Mouse (Mus musculus) neural tube, embryonic 13.5 days (tissue): Measurements from ENCODE around the gene Fpgs. TPM values are rescaled to one million over a fixed set of nuclear protein-coding genes. Genes with fewer than 3 reads are reported as not detected.

ENCODE experiments used
- ATAC-seq: fragments of 200-750 bp; cut with Nextera tagmentation; 2 replicates; pipeline ENCODE4 v1.8.0; 2017; ENCODE audit warnings: low read depth, mild to moderate bottlenecking, moderate TSS enrichment, moderate library complexity
- H3K27ac ChIP-seq: fragments of 300-500 bp; sonication (generic); replicated peaks from 2 replicates; pipeline ENCODE4 v1.5.1; 2015; ENCODE audit warnings: moderate library complexity, mild to moderate bottlenecking, inconsistent platforms
- H3K27me3 ChIP-seq: fragments of 300-500 bp; sonication (generic); 2 replicates; pipeline ENCODE4 v1.6.1; 2015; ENCODE audit warnings: mild to moderate bottlenecking, inconsistent platforms
- H3K36me3 ChIP-seq: fragments of 300-500 bp; sonication (generic); 2 replicates; pipeline ENCODE4 v1.6.1; 2015; ENCODE audit warnings: mild to moderate bottlenecking, inconsistent platforms
- H3K4me1 ChIP-seq: fragments of 300-500 bp; sonication (generic); replicated peaks from 2 replicates; pipeline ENCODE4 v1.6.1; 2015; ENCODE audit warnings: inconsistent platforms
- H3K4me2 ChIP-seq: fragments of 300-500 bp; sonication (generic); 2 replicates; pipeline ENCODE4 v1.6.1; 2015; ENCODE audit warnings: inconsistent platforms, mild to moderate bottlenecking, moderate library complexity
- H3K4me3 ChIP-seq: fragments of 300-500 bp; sonication (generic); 2 replicates; pipeline ENCODE4 v1.5.1; 2015; ENCODE audit warnings: mild to moderate bottlenecking, inconsistent platforms
- H3K9ac ChIP-seq: fragments of 300-500 bp; sonication (generic); 2 replicates; pipeline ENCODE4 v1.6.1; 2015; ENCODE audit warnings: moderate library complexity, mild to moderate bottlenecking, inconsistent platforms
- H3K9me3 ChIP-seq: fragments of 300-500 bp; sonication (generic); 2 replicates; pipeline ENCODE4 v1.6.1; 2016; ENCODE audit warnings: inconsistent platforms
- WGBS: fragments of 180-500 bp; shearing (Covaris S2); methylation state at CpG from one replicate; pipeline ENCODE4 v1.1.7; 2015; 5-methylcytosine and 5-hydroxymethylcytosine counted together
- polyA plus RNA-seq: library from polyadenylated mRNA; unstranded; fragments of >200 nt; fragmentation: Nextera tagmentation; extraction: Ambion mirVana; gene quantifications from 2 replicates; pipeline ENCODE4 v1.2.1, GENCODE M21; 2015

Fpgs gene
- polyA plus RNA-seq, 1 experiment from 2014 or later = 14.7 TPM

- Histone ChIP-seq H3K36me3 (peaks cover 15% of the 10 kb centered on the region), H3K9ac (peak overlapping the region; percentile 38; the same call in 1 of the 2 replicates), H3K9me3 (no peaks in the 10 kb centered on the region), H3K4me3 (no peak overlapping the region), H3K27me3 (no peaks in the 10 kb centered on the region), H3K4me2 (no peak overlapping the region), H3K27ac (no peak overlapping the region), H3K4me1 (peaks cover 18% of the 10 kb centered on the region)
- no peak for ATAC-seq
- 90% methylated on average over 11 of the region's 11 CpGs for WGBS
Observed at GRCm38 (mm10) chr2:32691041-32691440, 12.9 kb downstream of the Fpgs start.

DNA sequence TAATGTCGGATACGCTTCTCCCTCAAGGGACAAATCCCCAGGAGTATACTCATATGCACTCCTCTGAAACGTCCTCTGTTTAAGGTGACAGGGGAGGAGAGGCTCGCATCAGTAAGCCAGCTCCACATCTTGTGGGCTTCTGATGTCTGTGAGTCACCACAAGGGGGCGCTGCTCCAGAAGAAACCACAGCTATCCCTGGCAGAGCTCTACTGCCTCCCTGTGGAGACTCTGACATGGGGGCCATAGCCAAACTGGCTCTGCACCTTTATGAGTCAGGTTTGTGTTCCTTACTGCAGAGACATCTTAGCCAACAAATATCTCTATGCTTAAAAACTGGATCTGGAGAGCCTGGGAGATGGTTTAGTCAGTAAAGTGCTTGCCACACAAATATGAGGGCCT is 14.5 kb downstream of the Fpgs start:
- Histone ChIP-seq H3K9me3 (no peaks in the 10 kb centered on the region), H3K4me3 (no peak overlapping the region), H3K4me2 (no peak overlapping the region), H3K4me1 (peaks cover 15% of the 10 kb centered on the region), H3K27ac (0 out of 2 replicates have a peak overlapping the region, but pooled peaks have one; percentile 40), H3K9ac (no peak overlapping the region), H3K27me3 (no peaks in the 10 kb centered on the region), H3K36me3 (peaks cover 31% of the 10 kb centered on the region)
- 25% methylated on average over 5 of the region's 5 CpGs for WGBS
- no peak for ATAC-seq

DNA sequence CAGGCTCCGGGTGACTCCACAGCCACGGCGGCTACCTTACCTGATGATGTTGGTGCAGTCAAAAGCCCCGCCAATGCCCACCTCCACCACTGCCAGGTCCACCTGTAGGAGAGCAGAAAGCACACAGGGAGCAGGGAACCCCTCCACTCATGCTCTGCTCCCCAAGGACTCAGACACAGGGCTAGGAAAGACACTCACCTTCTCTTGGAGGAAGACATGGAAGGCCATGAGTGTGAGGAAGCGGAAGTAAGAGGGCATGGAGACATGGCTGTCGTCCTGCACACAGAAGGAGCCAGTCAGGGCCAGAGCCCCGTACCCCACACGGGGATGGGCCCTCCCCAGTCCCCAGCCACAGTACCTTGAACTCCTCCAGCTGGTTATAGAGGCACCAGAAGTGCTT is 16.4 kb downstream of the Fpgs start:
- Histone ChIP-seq H3K4me2 (no peak overlapping the region), H3K27me3 (no peaks in the 10 kb centered on the region), H3K4me1 (peaks cover 2% of the 10 kb centered on the region), H3K4me3 (no peak overlapping the region), H3K27ac (no peak overlapping the region), H3K36me3 (peaks cover 50% of the 10 kb centered on the region), H3K9me3 (no peaks in the 10 kb centered on the region), H3K9ac (no peak overlapping the region)
- ATAC-seq = no peak
- 93% methylated on average over 8 of the region's 8 CpGs for WGBS

DNA sequence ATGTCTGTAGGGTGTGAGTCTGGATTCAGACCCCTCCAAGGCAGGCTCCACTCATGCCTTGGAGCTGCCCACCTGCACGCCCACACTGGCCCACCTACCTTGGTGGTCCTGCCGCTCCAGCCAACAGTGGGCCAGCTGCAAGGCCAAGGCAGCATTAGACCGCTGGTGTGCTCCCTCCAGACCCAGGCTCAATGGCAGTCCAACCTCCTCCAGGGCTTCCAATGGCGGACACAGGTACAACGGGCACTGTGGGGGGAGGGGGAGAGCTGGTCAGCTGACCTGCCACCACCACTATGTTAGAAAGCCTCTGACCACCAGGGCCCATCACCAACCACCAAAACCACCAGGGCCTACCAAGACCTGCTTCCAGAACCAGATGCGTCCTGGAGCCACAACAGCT is 17.3 kb downstream of the Fpgs start:
- ATAC-seq = no peak
- Histone ChIP-seq H3K4me1 (peaks cover 5% of the 10 kb centered on the region), H3K9ac (no peak overlapping the region), H3K27ac (no peak overlapping the region), H3K27me3 (no peaks in the 10 kb centered on the region), H3K36me3 (peaks cover 57% of the 10 kb centered on the region), H3K4me3 (no peak overlapping the region), H3K4me2 (no peak overlapping the region), H3K9me3 (no peaks in the 10 kb centered on the region)
- 92% methylated on average over 6 of the region's 6 CpGs for WGBS

DNA sequence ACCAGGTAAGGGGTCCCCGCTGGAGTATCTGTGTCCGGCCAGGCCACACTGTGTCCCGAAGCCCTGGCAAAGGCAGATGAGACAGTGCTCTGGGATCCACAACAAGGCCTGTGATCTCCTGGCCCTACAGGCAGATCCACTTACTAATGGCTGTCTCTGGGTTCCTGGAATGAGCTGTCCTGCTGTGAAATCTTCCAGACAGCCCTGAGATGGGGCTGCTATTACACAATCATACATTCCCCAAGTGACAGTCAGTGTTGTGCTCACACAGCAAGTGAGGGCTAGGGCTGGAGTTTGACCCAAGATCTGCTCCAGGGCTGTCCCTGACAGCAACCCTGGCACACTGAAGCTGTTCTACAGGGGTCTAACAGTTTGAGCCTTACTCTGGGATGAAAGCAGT is 18.1 kb downstream of the Fpgs start:
- H3K4me1 ChIP-seq = peaks cover 6% of the 10 kb centered on the region
- H3K27ac ChIP-seq = no peak overlapping the region
- H3K4me2 ChIP-seq = no peak overlapping the region
- H3K36me3 ChIP-seq = peaks cover 57% of the 10 kb centered on the region
- H3K9ac ChIP-seq = no peak overlapping the region
- no peak overlapping the region for H3K4me3 ChIP-seq
- 93% methylated on average over 3 of the region's 3 CpGs for WGBS
- no peaks in the 10 kb centered on the region for H3K9me3 ChIP-seq
- H3K27me3 ChIP-seq = no peaks in the 10 kb centered on the region
- no peak for ATAC-seq

DNA sequence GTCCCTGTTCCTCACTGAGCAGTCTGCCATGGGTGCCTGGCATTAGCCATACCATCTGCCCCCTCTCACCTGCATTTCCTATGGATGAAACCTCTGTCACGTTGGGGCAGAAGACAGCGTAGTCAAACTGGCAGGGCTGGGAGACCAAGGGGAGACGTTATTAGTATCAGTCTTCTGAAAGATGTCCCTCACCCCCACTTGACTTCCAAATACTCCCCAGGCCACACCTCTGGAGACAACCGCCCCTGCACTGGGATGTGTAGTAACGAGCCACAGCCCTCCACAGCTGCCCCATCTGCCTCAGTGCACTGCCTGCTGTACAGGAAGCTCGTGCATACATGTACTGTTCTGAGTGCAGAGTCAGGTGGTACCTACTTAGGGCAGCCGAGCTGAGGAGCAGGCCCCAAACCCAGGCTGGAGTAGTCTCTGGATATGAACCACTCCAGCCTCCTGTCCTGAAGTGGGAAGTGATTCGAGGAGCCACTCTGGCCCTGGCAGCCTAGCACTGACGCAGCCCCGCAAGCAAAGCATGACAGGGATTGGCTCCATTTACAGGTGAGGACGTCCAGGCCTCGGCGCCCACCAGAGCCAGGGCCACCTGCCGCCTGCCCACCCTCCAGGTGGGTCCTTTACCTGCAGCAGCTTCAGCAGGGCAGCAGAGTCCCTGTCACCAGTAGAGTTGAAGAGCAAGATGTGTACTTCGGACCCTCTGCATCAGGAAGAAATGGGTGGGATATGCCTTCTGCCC is 19.1 kb downstream of the Fpgs start:
- Histone ChIP-seq H3K27ac (no peak overlapping the region; the same call in 1 of the 2 replicates), H3K36me3 (peaks cover 57% of the 10 kb centered on the region), H3K9me3 (no peaks in the 10 kb centered on the region), H3K4me3 (no peak overlapping the region), H3K9ac (no peak overlapping the region), H3K4me1 (peaks cover 16% of the 10 kb centered on the region), H3K27me3 (no peaks in the 10 kb centered on the region), H3K4me2 (no peak overlapping the region)
- no peak for ATAC-seq
- 92% methylated on average over 15 of the region's 15 CpGs for WGBS

DNA sequence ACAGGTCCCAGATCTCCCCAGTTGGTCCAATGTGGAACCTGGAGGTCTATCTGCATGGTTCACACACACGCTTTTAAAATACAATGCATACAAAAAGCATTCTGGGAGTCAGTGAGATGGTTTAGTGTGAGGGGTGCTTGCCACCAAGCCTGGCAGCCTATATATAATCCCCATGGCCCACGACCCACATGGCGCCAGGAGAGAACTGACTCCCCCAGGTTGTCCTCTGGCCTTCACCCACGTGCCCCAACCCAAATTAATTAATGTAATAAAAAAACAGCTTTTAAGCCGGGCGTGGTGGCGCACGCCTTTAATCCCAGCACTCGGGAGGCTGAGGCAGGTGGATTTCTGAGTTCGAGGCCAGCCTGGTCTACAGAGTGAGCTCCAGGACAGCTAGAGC is 20.2 kb downstream of the Fpgs start:
- Histone ChIP-seq H3K4me3 (no peak overlapping the region), H3K27me3 (no peaks in the 10 kb centered on the region), H3K4me1 (peaks cover 17% of the 10 kb centered on the region), H3K9ac (no peak overlapping the region), H3K9me3 (no peaks in the 10 kb centered on the region), H3K27ac (no peak overlapping the region), H3K36me3 (peaks cover 57% of the 10 kb centered on the region), H3K4me2 (no peak overlapping the region)
- no peak for ATAC-seq
- WGBS = 93% methylated on average over 10 of the region's 10 CpGs

- WGBS = 86% methylated on average over 14 of the region's 14 CpGs
- H3K27me3 ChIP-seq = no peaks in the 10 kb centered on the region
- H3K27ac ChIP-seq = no peak overlapping the region
- H3K4me2 ChIP-seq = no peak overlapping the region
- no peak for ATAC-seq
- no peak overlapping the region for H3K4me3 ChIP-seq
- H3K4me1 ChIP-seq = peaks cover 17% of the 10 kb centered on the region
- H3K9ac ChIP-seq = no peak overlapping the region
- peaks cover 57% of the 10 kb centered on the region for H3K36me3 ChIP-seq
- no peaks in the 10 kb centered on the region for H3K9me3 ChIP-seq
Observed at GRCm38 (mm10) chr2:32682721-32683417, 21.1 kb downstream of the Fpgs start.

GRCm38 (mm10) chr2:32681754-32682153 is 22.2 kb downstream of the Fpgs start:
- H3K4me2 ChIP-seq = no peak overlapping the region
- H3K4me1 ChIP-seq = peaks cover 17% of the 10 kb centered on the region
- no peak overlapping the region for H3K9ac ChIP-seq
- no peak overlapping the region for H3K27ac ChIP-seq
- H3K4me3 ChIP-seq = no peak overlapping the region
- peaks cover 48% of the 10 kb centered on the region for H3K36me3 ChIP-seq
- ATAC-seq = no peak
- no peaks in the 10 kb centered on the region for H3K9me3 ChIP-seq
- WGBS = 63% methylated on average over 6 of the region's 6 CpGs
- H3K27me3 ChIP-seq = no peaks in the 10 kb centered on the region

DNA sequence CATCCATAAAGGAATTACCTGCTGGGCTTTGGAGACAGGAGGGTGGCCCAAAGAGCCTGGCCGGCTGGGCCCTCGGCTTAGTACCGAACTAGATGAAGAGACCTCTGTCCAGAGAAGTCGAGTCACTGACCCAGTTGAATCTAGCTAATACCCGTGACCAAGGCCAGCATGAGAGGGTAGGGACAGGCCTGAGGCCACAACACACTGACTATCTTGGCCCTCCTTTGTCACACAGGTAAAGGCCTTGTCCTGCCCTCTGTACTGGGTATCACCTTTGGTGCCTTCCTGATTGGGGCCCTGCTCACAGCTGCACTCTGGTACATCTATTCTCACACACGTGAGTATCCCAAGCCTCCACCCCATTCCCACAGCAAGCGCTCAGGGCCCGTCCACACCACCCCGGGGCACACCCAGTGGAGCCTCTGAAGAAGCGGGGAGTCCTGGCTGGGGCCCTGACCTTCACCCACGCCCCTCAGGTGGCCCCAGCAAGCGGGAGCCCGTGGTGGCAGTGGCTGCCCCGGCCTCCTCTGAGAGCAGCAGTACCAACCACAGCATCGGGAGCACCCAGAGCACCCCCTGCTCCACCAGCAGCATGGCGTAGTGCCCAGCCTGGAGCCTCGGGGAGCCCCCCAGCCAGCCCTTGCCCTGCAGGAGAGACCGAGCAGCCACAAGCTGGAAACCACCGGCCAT is 22.8 kb downstream of the Fpgs start:
- no peak for ATAC-seq
- WGBS = 86% methylated on average over 19 of the region's 19 CpGs
- H3K4me3 ChIP-seq = no peak overlapping the region

GRCm38 (mm10) chr2:32680051-32680451 is 23.9 kb downstream of the Fpgs start:
- Histone ChIP-seq H3K9me3 (no peaks in the 10 kb centered on the region), H3K9ac (peak overlapping the region; percentile 52; the same call in 1 of the 2 replicates), H3K27me3 (no peaks in the 10 kb centered on the region), H3K36me3 (peaks cover 32% of the 10 kb centered on the region), H3K4me3 (no peak overlapping the region), H3K27ac (peak overlapping the region; percentile 34), H3K4me1 (peaks cover 17% of the 10 kb centered on the region), H3K4me2 (no peak overlapping the region)
- 51% methylated on average over 7 of the region's 7 CpGs for WGBS
- no peak for ATAC-seq

More for the DNA sequence above, 22.8 kb downstream of the Fpgs start:
- Histone ChIP-seq H3K9ac (peak overlapping the region; percentile 6; the same call in 1 of the 2 replicates), H3K4me2 (no peak overlapping the region), H3K27ac (0 out of 2 replicates have a peak overlapping the region, but pooled peaks have one; percentile 34), H3K9me3 (no peaks in the 10 kb centered on the region), H3K36me3 (peaks cover 42% of the 10 kb centered on the region), H3K4me1 (peaks cover 17% of the 10 kb centered on the region), H3K27me3 (no peaks in the 10 kb centered on the region)

DNA sequence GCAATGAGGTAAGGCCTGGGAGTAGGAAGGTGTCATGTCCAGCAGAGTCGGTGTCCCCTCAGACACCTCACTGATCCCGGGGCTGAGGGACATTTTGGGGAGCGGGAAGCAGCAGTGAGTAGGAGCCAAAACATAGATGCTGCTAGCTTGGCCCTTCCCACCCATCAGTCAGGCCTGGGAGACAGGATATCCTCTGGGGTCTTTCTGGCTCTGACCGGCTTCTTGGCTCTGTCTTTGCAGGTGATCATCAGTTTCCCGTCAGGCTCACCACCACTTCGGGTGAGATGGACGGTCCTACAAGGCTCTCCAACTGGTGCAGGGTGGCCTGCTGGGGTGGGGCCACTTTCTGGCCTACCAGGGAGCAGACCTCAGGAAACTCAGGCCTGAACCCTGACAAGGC is 26.3 kb downstream of the Fpgs start:
- Histone ChIP-seq H3K4me1 (peaks cover 17% of the 10 kb centered on the region), H3K9ac (no peak overlapping the region), H3K27ac (no peak overlapping the region), H3K27me3 (no peaks in the 10 kb centered on the region), H3K4me3 (no peak overlapping the region), H3K36me3 (peaks cover 8% of the 10 kb centered on the region), H3K4me2 (no peak overlapping the region), H3K9me3 (no peaks in the 10 kb centered on the region)
- WGBS = 89% methylated on average over 7 of the region's 7 CpGs
- no peak for ATAC-seq
